Mouse (Mus musculus) lung, adult 18-20 months (tissue): ENCODE data around the gene Ush2a.

Experiments used
- DNase-seq, 2 experiments: peaks; one replicate each; pipeline ENCODE4 v3.0.0; 2022; ENCODE audit warnings: mixed read lengths in 2 of 2

Ush2a gene

DNA sequence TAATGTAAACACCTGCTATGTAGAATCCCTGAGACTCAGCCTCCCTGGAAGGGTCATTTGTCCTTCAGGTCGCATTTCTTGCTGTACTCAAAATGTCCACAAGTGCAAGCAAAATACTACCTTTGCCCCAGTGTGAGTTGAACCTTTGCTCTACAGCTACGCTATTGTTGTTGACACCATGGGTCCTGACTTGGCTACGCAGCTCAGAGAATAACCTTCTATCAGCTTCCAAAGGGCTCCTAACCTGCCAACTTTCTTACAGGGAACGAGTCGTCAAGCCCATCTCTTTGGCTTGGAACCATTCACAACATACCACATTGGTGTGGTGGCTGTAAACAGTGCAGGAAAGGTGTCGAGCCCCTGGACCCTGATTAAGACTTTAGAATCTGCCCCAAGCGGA, 644.4 kb downstream of the Ush2a start:
- DNase-seq, result no peak

- no peak for DNase-seq
Measured at GRCm38 (mm10) chr1:188910656-188911055, 648.8 kb downstream of the Ush2a start.

DNA sequence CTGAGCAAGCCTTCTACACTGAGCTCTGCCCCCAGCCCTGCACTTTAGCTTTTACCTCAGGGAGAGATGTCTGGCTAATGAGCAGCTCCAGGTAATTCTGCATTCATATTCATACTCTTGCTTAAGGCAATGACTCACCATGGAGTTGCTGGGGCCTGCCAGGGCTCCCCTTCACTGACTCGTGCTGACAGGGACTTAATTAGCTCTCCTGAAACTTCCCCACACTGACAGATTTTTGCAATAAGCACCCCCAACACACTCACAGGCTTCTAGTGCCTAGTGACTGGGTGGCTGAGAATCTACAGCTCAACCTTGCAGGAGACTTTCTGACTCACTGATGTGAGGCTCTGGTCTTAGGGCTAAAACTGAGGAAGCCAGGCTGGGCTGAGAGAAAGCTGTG, 658.1 kb downstream of the Ush2a start:
- no peak for DNase-seq

GRCm38 (mm10) chr1:188937246-188937780, 675.5 kb downstream of the Ush2a start:
- no peak for DNase-seq

- DNase-seq, result peak in 1 of 2 experiments; percentile 2
Measured at GRCm38 (mm10) chr1:188945326-188945725, 683.5 kb downstream of the Ush2a start.

DNA sequence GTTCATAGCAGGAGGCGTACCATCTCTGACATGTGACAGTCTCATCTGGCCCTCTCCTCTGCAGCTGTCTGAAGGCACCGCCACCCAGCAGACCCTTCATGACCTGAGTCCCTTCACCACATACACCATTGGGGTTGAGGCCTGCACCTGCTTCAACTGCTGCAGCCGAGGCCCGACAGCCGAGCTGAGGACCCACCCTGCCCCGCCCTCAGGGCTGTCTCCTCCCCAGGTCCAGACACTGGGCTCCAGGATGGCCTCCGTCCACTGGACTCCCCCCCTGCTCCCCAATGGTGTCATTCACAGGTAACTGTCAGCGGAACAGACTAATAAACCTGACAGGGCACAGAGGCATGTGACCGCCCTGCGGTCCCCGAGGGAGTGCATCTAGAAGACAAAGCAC, 685.0 kb downstream of the Ush2a start:
- DNase-seq, result no peak

DNA sequence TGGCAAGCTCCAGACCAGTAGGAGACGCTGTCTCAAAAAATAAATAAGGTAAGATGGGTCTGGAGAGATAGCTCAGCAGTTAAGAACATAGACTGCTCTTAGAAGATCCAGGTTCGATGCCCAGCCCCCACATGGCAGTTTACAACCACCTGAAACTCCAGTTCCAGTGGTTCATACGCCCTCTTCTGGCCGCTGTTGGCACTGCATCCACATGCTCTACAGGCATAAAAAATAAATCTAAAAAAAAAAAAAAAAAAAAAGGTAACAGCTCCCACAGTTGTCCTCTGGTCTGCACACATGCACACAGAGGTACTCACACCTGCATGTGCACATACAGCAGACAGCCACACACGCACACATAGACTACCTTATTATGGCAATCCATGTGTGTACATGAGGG, 686.0 kb downstream of the Ush2a start:
- no peak for DNase-seq

DNA sequence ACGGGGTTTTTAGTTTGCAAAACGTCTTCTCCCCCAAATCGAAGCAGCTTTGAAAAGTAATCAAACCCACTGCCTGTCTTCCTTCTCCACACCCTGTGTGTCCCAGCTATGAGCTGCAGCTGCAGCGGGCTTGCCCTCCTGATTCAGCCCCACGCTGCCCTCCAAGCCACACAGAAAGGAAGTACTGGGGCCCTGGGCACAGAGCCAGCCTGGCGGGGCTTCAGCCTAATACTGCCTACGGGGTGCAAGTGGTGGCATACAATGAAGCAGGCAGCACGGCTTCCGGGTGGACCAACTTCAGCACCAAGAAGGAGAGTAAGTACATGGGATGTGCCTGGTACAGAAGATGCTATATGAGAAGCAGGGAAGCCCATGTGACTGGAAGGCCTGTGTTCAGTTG, 686.5 kb downstream of the Ush2a start:
- DNase-seq, result no peak

- DNase-seq, result no peak
Measured at GRCm38 (mm10) chr1:188951091-188951490, 689.3 kb downstream of the Ush2a start.

DNA sequence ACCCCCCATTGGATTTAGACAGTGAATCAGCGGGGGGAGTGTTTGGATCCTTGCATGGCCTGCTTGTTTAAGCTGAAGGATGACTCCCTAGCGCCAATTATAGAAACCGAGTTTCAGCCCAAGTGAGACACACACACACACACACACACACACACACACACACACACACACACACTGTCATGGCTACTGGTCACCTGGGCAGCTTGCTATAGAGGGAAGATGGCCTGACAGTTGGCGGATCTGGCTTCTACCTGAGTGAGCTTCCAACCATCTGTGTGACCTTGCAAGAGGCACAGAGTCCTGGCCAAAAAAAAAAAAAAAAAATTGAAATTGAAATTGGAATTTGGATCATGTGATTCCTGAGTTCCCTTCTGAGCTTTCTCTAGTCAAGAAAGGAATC, 690.7 kb downstream of the Ush2a start:
- DNase-seq, result no peak

GRCm38 (mm10) chr1:188973078-188973477, 711.3 kb downstream of the Ush2a start:
- DNase-seq, result no peak

DNA sequence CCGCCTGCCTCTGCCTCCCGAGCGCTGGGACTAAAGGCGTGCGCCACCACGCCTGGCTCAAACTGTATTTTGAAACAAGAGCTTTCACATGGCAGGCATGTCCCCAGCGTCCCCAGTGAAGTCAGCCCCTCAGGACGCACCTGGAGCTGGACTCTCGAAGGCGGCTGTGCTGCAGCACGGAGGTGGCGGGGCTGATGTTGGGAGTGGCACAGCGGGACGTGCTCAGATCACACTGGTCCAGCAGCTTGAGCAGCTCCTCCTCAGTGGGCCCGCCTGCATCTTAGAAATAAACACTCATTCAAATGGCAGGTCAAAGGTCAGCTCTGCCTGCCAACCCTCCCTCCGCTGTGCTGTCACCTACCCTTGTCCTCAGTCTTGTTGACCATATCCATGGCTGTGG, 712.1 kb downstream of the Ush2a start:
- no peak for DNase-seq

DNA sequence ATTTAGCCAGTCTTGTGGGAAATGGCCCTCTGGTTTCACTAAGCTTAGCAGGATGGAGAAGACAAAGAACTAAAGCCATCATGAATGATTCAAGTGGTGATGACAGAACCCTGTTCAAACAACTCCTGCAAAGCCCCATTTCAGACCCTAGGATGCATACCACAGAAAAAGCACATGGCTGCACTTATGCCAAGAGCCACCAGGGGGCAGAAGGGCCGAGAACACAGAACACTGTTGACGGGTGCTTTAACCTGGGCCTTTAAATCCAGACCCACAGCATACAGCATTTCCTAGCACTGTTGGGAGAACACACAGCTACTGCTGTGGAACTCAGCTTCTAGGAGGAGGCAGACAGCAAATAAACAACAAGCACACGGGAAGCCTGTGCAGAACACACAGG, 718.2 kb downstream of the Ush2a start:
- peak; percentile 33 to 47 for DNase-seq

- DNase-seq, result peak in 1 of 2 experiments; percentile 16
Measured at GRCm38 (mm10) chr1:188993218-188993617, 731.4 kb downstream of the Ush2a start.

DNA sequence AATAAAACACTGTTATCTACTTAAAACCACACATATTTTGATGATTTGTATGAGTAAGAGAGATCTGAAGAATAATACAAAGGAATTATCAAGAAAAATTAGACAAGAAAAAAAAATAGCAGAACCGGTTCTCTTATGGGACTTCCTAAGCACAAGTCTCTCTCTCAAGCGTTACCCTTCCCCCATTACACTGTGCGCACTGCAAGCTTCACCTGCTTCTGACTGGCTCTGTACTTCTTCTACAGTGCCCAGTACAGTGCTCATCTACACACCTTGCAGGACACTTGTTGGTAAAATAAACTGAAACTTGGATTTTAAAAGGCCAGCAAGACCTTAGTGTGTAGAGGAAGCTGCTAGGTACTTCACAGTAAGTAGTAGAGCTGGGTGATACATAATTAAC, 736.1 kb downstream of the Ush2a start:
- no peak for DNase-seq

DNA sequence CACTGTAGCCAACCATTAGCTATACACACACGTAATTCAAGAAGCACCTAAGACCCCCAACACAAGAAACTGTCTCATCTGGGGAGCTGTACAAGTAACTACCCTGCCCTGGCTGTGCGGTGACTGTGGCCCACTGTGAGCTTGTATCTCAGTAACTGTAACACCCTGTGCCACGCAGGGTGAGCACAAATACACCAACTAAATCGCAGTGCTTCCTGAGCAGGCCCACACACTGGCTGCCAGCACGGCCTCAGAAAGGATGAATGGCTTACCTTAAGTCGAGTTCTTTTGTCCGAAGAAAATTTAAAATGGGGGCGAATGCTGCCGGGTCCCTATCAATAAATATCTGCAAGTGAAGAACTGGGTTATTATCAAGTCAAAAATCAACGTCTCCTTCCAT, 738.2 kb downstream of the Ush2a start:
- DNase-seq, result no peak

DNA sequence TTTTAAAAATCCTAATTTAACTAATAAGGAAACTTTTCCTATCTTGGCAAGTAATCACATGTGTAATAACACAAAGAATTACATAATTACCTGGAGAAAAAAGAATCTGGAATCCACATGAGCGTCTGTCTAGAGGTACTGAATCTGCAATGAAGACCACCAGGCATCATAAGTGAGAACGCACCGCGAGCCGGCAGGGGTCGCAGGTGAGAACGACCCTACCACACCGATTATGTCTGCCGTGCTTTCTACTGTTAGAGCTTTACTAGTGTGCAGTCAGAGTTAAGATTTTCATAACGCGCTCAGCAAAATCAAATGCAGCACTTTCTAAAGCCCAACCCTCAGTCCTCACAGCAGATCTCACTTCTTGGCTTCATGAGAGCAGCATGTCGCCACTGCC, 740.0 kb downstream of the Ush2a start:
- DNase-seq, result no peak

GRCm38 (mm10) chr1:189004774-189005173, 743.0 kb downstream of the Ush2a start:
- DNase-seq, result no peak

DNA sequence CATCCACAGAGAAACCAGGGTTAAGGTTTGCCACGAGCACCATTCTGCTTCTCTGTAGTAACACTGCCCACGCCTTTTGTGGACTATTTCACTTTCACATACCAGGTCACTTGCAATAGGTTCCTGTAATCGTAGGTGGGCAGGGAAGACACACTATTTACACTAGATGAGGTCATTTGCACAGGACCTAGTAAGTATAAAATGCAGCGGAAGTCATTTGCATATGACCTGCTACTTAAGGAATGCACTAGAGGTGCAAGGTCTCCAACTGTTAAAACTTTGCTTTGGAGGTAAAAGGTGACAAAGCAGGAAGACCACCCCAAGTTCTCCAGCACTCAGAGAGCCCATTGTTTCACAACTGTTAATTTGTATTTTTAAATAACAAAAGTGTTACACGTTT, 744.4 kb downstream of the Ush2a start:
- peak in 1 of 2 experiments; percentile 33 for DNase-seq

DNA sequence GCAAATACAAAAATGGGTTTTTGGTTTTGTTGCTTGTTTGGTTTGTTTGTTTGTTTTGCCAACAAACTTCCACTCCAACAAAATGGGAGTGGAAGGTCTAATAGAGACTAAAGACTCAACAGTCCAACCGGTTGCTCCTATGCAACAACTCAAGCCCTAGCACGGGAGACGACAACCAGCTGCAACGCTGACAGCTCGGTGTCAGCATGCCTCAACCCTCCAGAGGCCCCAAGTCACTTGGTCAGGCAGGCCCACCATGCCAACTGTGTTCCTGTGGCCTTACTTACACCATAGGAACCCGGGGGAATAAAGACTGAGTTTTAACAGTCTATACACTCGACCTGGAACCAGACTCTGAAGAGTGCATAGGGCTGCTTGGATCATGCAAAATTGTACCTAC, 745.0 kb downstream of the Ush2a start:
- DNase-seq, result no peak

DNA sequence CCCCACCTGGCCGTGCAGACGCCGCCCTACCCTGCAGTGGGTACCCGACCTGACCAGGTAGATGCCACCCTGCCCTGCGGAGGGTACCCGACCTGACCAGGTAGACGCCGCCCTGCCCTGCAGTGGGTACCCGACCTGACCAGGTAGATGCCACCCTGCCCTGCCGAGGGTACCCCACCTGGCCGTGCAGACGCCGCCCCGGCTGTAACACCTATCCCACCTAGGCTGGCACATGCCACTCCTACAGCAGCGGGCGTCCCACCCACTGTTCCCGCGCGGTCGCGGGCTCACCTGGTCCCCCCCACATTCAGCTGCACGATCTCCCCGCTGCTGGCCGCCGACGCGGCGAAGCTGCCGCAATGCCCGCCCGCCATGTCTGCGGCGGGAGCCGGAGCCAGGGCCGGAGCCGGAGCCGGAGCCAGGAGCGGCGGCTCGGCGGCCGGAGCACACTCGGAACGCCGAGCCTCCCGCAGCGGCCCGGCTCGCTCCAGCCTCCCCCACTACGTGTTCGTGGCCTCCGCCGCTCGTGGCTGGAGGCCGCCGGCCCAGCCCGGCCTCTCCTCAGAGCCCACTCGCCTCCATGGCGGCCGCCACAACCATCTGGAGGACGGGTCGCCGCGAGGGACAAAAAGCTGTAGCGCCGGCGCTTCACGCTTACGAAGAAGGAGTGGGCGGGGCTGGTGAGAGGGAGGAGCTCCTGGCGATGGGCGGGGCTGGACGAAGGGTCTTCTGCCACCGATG, 745.6 kb downstream of the Ush2a start, which contains the start of gene Kctd3:
TSS of gene Kctd3 (minus strand) at position 603 of the 741 bp plus-strand sequence.
- DNase-seq, result peak; percentile 94 to 95

- DNase-seq, result no peak
Measured at GRCm38 (mm10) chr1:189007980-189008324, 746.1 kb downstream of the Ush2a start.

- DNase-seq, result peak in 1 of 2 experiments; percentile 16
Measured at GRCm38 (mm10) chr1:189010671-189011070, 748.8 kb downstream of the Ush2a start.

DNA sequence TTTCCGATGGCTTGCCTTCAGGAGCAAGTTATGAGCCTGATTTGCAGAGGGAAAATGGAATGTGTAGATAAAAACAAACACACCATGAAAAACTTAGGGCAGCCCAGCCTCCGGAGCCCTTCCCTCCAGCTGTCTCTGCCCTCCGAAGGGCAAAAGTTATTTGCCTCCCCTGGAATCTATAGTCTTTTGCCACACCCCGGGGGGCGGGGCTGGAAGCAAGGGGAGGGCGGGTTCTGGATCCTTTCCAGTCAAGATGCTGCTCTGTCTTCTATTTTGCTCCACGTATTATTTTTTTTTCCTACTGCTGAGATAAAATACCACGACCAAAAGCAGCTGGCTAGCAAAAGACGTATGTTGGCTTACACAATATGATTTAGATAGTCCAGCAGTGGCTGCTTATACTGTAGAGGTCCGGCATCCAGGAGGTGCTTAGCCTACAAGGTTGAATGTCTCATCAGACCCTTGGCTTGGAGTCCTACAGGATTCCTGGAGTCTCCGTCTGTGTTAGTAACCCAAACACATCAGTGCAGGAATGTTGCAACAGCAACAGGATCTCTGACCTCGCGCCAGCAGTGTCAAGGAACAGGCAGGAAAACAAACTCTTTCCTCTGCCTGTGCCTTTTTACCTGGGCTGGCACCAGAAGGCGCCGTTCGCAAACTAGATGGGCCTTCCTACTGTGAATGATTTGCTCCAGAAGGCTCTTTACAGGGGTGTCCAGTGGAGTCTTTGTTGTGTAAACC, 751.2 kb downstream of the Ush2a start:
- peak; percentile 35 to 45 for DNase-seq
